Mouse (Mus musculus): ENCODE data around the gene Psme2b. TPM values are rescaled to one million over a fixed set of nuclear protein-coding genes. Genes with fewer than 3 reads are reported as not detected.
"Not testable (repeated sequence)": the region's sequence is repeated elsewhere in the genome, so short reads cannot be mapped to it uniquely, and the experiment has no call there.

Gene Psme2b
- polyA plus RNA-seq, 1 experiment from 2014 or later, result 2.7 TPM

- H3K4me3 ChIP-seq (replicated peaks); ATAC-seq (ENCODE audit: insufficient read depth); H3K9me3 ChIP-seq (replicated peaks); H3K27me3 ChIP-seq; H3K36me3 ChIP-seq (replicated peaks); H3K27ac ChIP-seq (replicated peaks); H3K9ac ChIP-seq; H3K4me2 ChIP-seq; H3K4me1 ChIP-seq (replicated peaks): not testable (repeated sequence)
Measured at GRCm38 (mm10) chr11:48939286-48939685, 6.7 kb downstream of the Psme2b start.

DNA sequence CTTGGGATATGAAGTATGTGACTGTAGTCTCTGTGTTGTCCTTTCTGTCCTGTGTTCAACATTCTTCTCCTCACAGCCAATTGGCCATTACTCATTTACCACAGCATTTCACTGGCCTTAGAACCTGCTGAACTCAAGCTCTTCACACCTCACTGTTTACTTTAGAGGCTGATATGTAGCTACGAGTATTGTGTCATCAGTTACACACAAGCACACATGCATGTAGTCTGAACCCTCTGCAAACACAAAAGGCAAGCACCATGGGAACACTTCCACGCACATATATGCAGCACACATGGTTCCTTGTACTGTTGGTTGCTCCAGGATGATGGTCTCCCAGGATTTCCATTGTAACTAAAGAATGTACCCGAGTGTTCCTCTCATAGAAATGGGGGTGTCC lies 10.7 kb downstream of the Psme2b start:
- ATAC-seq (ENCODE audit: insufficient read depth), result not testable (repeated sequence)

DNA sequence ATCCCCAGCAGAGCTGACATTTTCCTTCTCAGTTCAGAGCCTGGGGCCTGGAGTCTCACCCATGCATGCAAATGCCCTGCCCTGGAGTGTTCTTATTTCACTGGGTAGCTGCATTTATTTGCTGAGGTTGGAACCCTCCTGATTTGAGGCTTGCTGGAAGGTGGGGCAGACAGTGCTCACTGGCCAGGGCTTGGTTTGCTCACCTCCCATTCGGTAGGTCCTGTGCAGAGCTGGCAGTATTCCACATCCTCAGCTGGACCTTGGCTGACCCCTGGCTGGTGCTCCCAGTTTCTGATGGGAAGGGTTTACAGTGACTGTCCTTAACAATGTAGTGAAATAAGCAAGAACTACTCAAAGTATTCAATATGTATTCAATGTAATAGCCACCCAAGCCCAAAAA lies 12.1 kb downstream of the Psme2b start:
- WGBS (ENCODE audit: insufficient replicate concordance), result 39% methylated on average over 1 of the region's 1 CpGs

More for the DNA sequence above, 10.7 kb downstream of the Psme2b start:
- H3K4me1 ChIP-seq (replicated peaks); H3K36me3 ChIP-seq (replicated peaks); H3K27me3 ChIP-seq; H3K9ac ChIP-seq; H3K4me2 ChIP-seq; H3K27ac ChIP-seq (replicated peaks); H3K9me3 ChIP-seq (replicated peaks); H3K4me3 ChIP-seq (replicated peaks): not testable (repeated sequence)
- WGBS (ENCODE audit: insufficient replicate concordance), result no CpG with 5 or more reads among the region's 3 CpGs

DNA sequence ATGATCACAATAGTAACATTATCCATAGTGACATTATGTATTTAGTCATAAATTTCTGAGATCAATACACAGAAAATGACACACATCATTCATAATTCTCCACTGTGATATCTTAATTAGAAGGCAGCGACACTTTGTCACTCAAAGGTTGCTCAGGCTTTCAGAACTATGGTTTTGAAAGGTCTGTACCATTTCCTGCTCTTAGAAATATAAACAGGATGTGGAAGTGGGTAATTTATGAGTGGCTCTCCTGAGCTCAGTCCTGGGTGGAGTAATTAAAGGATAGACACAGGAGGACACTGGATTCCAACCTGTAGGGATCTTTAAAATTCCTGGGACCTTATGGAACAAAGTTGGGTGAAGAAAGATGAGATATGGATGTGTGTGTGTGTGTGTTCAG lies 12.6 kb downstream of the Psme2b start:
- H3K27ac ChIP-seq (replicated peaks); H3K36me3 ChIP-seq (replicated peaks); H3K4me2 ChIP-seq; H3K9ac ChIP-seq; ATAC-seq (ENCODE audit: insufficient read depth); H3K9me3 ChIP-seq (replicated peaks); H3K4me3 ChIP-seq (replicated peaks); H3K4me1 ChIP-seq (replicated peaks); H3K27me3 ChIP-seq: not testable (repeated sequence)
- WGBS (ENCODE audit: insufficient replicate concordance), result 21% methylated on average over 1 of the region's 1 CpGs

More for the DNA sequence above, 12.1 kb downstream of the Psme2b start:
- H3K36me3 ChIP-seq (replicated peaks); H3K27ac ChIP-seq (replicated peaks); H3K9ac ChIP-seq; H3K4me2 ChIP-seq; H3K9me3 ChIP-seq (replicated peaks); H3K4me1 ChIP-seq (replicated peaks); H3K27me3 ChIP-seq; H3K4me3 ChIP-seq (replicated peaks); ATAC-seq (ENCODE audit: insufficient read depth): not testable (repeated sequence)

DNA sequence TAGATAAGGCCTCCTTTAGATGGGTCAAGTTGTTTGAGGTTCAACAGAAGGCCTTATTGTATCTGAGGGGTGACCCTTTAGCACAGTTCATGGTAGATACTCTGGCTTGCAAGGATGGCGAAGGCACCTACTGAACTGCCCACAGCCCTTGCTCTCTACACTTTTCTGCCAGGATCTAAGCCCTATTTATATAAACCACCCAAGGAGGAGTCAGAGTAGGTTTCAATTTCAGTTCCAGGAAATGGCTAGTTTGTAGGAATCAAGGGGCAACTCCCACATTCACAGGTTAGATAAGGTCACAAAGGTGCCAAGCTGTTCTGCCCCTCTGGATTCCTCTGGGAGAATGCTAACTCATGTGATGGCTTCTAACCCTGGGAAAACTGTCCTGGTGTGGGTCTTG lies 17.9 kb downstream of the Psme2b start:
- ATAC-seq (ENCODE audit: insufficient read depth); H3K27me3 ChIP-seq; H3K4me1 ChIP-seq (replicated peaks); H3K9me3 ChIP-seq (replicated peaks); H3K4me2 ChIP-seq; H3K9ac ChIP-seq; H3K36me3 ChIP-seq (replicated peaks); H3K27ac ChIP-seq (replicated peaks); H3K4me3 ChIP-seq (replicated peaks): not testable (repeated sequence)
- 79% methylated on average over 1 of the region's 1 CpGs for WGBS (ENCODE audit: insufficient replicate concordance)

GRCm38 (mm10) chr11:48926437-48926836 lies 19.6 kb downstream of the Psme2b start:
- H3K4me2 ChIP-seq; H3K4me1 ChIP-seq (replicated peaks); H3K4me3 ChIP-seq (replicated peaks); H3K27ac ChIP-seq (replicated peaks); ATAC-seq (ENCODE audit: insufficient read depth); H3K9ac ChIP-seq; H3K9me3 ChIP-seq (replicated peaks); H3K36me3 ChIP-seq (replicated peaks); H3K27me3 ChIP-seq: not testable (repeated sequence)

GRCm38 (mm10) chr11:48923818-48924217 lies 22.2 kb downstream of the Psme2b start:
- H3K4me1 ChIP-seq (replicated peaks); H3K9ac ChIP-seq; ATAC-seq (ENCODE audit: insufficient read depth); H3K27me3 ChIP-seq; H3K9me3 ChIP-seq (replicated peaks); H3K36me3 ChIP-seq (replicated peaks); H3K4me3 ChIP-seq (replicated peaks); H3K4me2 ChIP-seq; H3K27ac ChIP-seq (replicated peaks): not testable (repeated sequence)
- WGBS (ENCODE audit: insufficient replicate concordance), result 28% methylated on average over 5 of the region's 5 CpGs

DNA sequence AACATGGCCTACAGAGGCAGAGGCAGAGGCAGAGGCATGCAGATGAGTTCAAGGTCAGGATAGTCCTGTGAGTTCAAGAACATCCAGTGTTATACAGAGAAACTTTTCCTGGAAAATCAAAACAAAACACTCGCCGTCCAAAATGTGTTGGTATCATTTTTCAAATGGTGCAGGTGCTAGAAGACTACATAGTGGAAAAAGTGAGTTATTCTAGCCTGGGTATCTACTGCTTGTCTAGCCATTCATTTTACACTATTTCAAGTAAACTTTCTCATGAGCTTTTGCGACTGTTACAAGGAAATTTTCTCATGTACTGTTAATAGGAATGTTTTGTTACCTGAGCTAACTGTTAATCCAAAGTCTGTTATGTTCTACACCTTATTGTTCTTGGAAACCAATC lies 27.6 kb downstream of the Psme2b start:
- Histone ChIP-seq H3K27ac (replicated peaks) (no peak overlapping the region), H3K9ac (no peak overlapping the region), H3K4me3 (replicated peaks) (no peak overlapping the region), H3K27me3 (no peaks in the 10 kb centered on the region), H3K36me3 (replicated peaks) (no peaks in the 10 kb centered on the region), H3K9me3 (replicated peaks) (no peaks in the 10 kb centered on the region), H3K4me1 (replicated peaks) (no peaks in the 10 kb centered on the region), H3K4me2 (no peak overlapping the region)
- no peak for ATAC-seq (ENCODE audit: insufficient read depth)
- WGBS (ENCODE audit: insufficient replicate concordance), result 66% methylated on average over 3 of the region's 3 CpGs

DNA sequence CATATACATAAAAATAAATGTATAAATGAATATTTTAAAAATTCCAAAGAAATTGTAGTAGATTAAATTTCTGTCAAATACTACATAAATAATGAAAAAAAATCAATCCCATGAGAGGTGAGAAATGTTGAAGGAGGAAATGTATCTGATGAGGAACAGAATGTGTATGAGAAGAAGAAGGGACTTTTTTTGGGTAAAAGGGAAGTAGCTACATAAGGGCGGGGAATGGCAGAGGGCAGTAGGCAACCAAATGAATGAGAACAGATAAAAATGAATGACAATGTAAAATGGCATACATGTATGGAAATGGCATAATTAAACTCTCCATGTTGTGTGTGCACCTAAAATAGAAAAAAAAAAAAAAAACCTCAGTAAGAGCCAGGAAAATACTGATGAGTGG lies 32.4 kb downstream of the Psme2b start:
- H3K36me3 ChIP-seq (replicated peaks), result no peaks in the 10 kb centered on the region
- no peaks in the 10 kb centered on the region for H3K9me3 ChIP-seq (replicated peaks)
- no peak for ATAC-seq (ENCODE audit: insufficient read depth)
- no peak overlapping the region for H3K4me2 ChIP-seq
- H3K4me3 ChIP-seq (replicated peaks), result no peak overlapping the region
- H3K27me3 ChIP-seq, result no peaks in the 10 kb centered on the region
- WGBS (ENCODE audit: insufficient replicate concordance), result 60% methylated on average over 1 of the region's 1 CpGs
- H3K4me1 ChIP-seq (replicated peaks), result no peaks in the 10 kb centered on the region
- H3K27ac ChIP-seq (replicated peaks), result no peak overlapping the region
- no peak overlapping the region for H3K9ac ChIP-seq

- Histone ChIP-seq H3K4me2 (no peak overlapping the region), H3K4me3 (replicated peaks) (no peak overlapping the region), H3K36me3 (replicated peaks) (no peaks in the 10 kb centered on the region), H3K9ac (no peak overlapping the region), H3K9me3 (replicated peaks) (no peaks in the 10 kb centered on the region), H3K27ac (replicated peaks) (no peak overlapping the region), H3K27me3 (no peaks in the 10 kb centered on the region), H3K4me1 (replicated peaks) (peaks cover 7% of the 10 kb centered on the region; the same call in 1 of the 2 replicates)
- no peak for ATAC-seq (ENCODE audit: insufficient read depth)
- 0% methylated on average over 1 of the region's 1 CpGs for WGBS (ENCODE audit: insufficient replicate concordance)
Measured at GRCm38 (mm10) chr11:48908459-48908858, 37.5 kb downstream of the Psme2b start.

DNA sequence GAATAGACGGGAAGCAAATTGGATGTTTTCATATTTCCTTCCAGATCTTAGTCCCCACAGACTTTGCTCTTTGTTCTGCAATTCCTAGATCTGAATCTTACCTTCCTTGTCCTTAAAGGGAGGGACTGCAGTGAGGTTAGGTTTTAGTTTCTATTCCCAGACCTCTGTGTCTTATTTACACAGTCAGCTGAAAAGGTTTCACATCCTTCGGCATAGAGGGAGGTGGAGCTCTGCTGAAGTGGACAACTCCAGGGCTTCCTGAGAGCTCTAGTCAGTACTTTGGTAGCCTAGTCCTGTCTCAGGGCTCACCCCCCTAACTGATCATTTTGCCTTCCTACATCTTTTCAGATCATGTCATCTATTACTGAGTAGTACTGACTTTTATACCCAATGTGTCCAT lies 44.0 kb downstream of the Psme2b start, which contains the start of gene Gm5431:
TSS of gene Gm5431 (minus strand) at position 194 of the 400 bp plus-strand sequence.
- Histone ChIP-seq H3K9ac (no peak within 1 kb of the TSS), H3K4me1 (replicated peaks) (no peaks in the 10 kb centered on the region), H3K27me3 (no peaks in the 10 kb centered on the region), H3K4me2 (no peak within 1 kb of the TSS), H3K4me3 (replicated peaks) (no peak within 1 kb of the TSS), H3K36me3 (replicated peaks) (no peaks in the 10 kb centered on the region), H3K27ac (replicated peaks) (0 out of 2 replicates have a peak within 1 kb of the TSS, but pooled peaks have one; percentile 31), H3K9me3 (replicated peaks) (no peaks in the 10 kb centered on the region)
- WGBS (ENCODE audit: insufficient replicate concordance), result 42% methylated on average over 2 of the region's 2 CpGs
- ATAC-seq (ENCODE audit: insufficient read depth), result no peak

- not testable (repeated sequence) for H3K36me3 ChIP-seq (replicated peaks); H3K9ac ChIP-seq; H3K9me3 ChIP-seq (replicated peaks); H3K4me2 ChIP-seq; H3K4me1 ChIP-seq (replicated peaks); H3K27me3 ChIP-seq; H3K4me3 ChIP-seq (replicated peaks); ATAC-seq (ENCODE audit: insufficient read depth)
- 0 out of 2 replicates have a peak overlapping the region, but pooled peaks have one; percentile 31 for H3K27ac ChIP-seq (replicated peaks)
- WGBS (ENCODE audit: insufficient replicate concordance), result 43% methylated on average over 1 of the region's 1 CpGs
Measured at GRCm38 (mm10) chr11:48901567-48901930, 44.4 kb downstream of the Psme2b start.
